Mouse (Mus musculus) G1E (cell line): ENCODE measurements around the gene Pigw.

ENCODE experiments used
- CTCF ChIP-seq: IDR thresholded peaks from 2 replicates; pipeline ENCODE4 v1.5.1; 2012; ENCODE audit warnings: low read depth, low read length, inconsistent platforms, mixed read lengths
- GATA2 ChIP-seq: IDR thresholded peaks from 2 replicates; pipeline ENCODE4 v1.6.1; 2012; ENCODE audit warnings: low read depth, low read length, inconsistent platforms, borderline replicate concordance
- TAL1 ChIP-seq: conservative IDR thresholded peaks from 2 replicates; pipeline ENCODE4 v1.6.1; 2012; ENCODE audit warnings: low read depth, low read length, inconsistent platforms, mixed read lengths

DNA sequence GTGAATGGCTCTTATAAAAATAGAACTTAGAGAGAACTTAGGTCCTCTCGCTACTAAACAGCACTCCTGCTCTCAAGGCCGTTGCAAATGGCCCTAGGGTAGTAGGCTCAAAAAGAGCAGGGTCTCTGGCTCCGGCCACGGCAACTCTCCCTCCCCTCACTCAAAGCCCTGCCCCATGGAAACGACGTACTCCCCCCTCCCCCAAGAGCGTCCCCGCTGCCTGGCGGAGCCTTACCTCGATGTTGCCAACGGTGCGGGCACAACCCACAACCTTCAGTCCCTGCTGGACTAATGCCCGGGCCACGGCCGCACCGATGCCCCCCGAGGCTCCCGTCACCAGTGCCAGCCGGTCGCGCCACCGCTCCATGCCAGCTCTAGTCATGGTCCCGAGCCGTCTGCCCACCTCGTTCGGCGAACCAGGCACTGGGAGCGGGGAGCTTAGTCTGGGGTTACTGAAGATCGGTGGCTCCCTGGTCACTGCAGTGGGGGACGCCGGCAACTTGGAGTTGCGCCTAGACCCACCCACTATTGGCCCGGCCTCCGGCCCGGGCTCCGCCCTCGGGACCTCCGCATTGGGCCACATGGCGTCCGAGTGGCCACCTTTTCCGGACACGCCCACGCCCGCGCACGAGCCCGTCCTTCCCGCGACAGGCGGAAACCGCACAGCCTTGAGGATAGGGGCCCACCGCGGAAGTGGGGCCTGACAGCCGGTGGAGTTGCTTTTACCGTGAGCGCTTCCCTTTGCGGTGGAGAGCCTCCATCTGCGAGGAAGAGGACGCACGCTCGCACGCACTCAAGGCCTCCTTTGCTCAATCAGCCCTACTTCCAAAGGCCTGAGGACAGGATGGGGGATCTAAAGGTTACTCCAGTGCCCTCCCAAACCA is 51.3 kb downstream of the Pigw start, which contains the start of gene Dhrs11:
- TF ChIP-seq CTCF: no peak
- TF ChIP-seq GATA2: no peak
- no peak for TF ChIP-seq TAL1
